Mouse (Mus musculus) spleen, postnatal 10 days (tissue): ENCODE data around the gene Peli2.

Experiments used
- DNase-seq, 2 experiments: peaks; one replicate each; pipeline ENCODE4 v3.0.0; 2021 to 2022; ENCODE audit warnings: low spot score in 2 of 2

Peli2 gene

GRCm38 (mm10) chr14:48224203-48224602, 103.6 kb downstream of the Peli2 start:
- no peak for DNase-seq

GRCm38 (mm10) chr14:48224861-48225300, 104.3 kb downstream of the Peli2 start:
- DNase-seq: no peak

- no peak for DNase-seq
Measured at GRCm38 (mm10) chr14:48225810-48226446, 105.3 kb downstream of the Peli2 start.

GRCm38 (mm10) chr14:48226759-48227158, 106.1 kb downstream of the Peli2 start:
- no peak for DNase-seq

- DNase-seq: no peak
Measured at GRCm38 (mm10) chr14:48234785-48235519, 114.3 kb downstream of the Peli2 start.

- DNase-seq: no peak
Measured at GRCm38 (mm10) chr14:48241335-48241734, 120.7 kb downstream of the Peli2 start.

GRCm38 (mm10) chr14:48246236-48246635, 125.6 kb downstream of the Peli2 start:
- peak in 1 of 2 experiments; percentile 26 for DNase-seq

- no peak for DNase-seq
Measured at GRCm38 (mm10) chr14:48246963-48247362, 126.3 kb downstream of the Peli2 start.

- no peak for DNase-seq
Measured at GRCm38 (mm10) chr14:48249459-48249858, 128.8 kb downstream of the Peli2 start.

- no peak for DNase-seq
Measured at GRCm38 (mm10) chr14:48249909-48250308, 129.3 kb downstream of the Peli2 start.

GRCm38 (mm10) chr14:48251381-48251979, 130.9 kb downstream of the Peli2 start:
- DNase-seq: no peak

GRCm38 (mm10) chr14:48253183-48253582, 132.6 kb downstream of the Peli2 start:
- DNase-seq: no peak

- DNase-seq: no peak
Measured at GRCm38 (mm10) chr14:48254696-48255095, 134.1 kb downstream of the Peli2 start.

GRCm38 (mm10) chr14:48255290-48255689, 134.7 kb downstream of the Peli2 start:
- no peak for DNase-seq

- no peak for DNase-seq
Measured at GRCm38 (mm10) chr14:48257759-48258158, 137.1 kb downstream of the Peli2 start.

GRCm38 (mm10) chr14:48258696-48259366, 138.2 kb downstream of the Peli2 start:
- no peak for DNase-seq

GRCm38 (mm10) chr14:48263146-48263545, 142.5 kb downstream of the Peli2 start:
- no peak for DNase-seq

GRCm38 (mm10) chr14:48266710-48267109, 146.1 kb downstream of the Peli2 start:
- no peak for DNase-seq

- no peak for DNase-seq
Measured at GRCm38 (mm10) chr14:48278291-48278690, 157.7 kb downstream of the Peli2 start.

- DNase-seq: no peak
Measured at GRCm38 (mm10) chr14:48286949-48287348, 166.3 kb downstream of the Peli2 start.

GRCm38 (mm10) chr14:48287581-48287980, 167.0 kb downstream of the Peli2 start:
- DNase-seq: no peak

GRCm38 (mm10) chr14:48288600-48288999, 168.0 kb downstream of the Peli2 start:
- no peak for DNase-seq
